Mouse (Mus musculus) CH12F3 (cell line): ENCODE measurements around the gene Irf8.
"Not testable (repeated sequence)": the region's sequence is repeated elsewhere in the genome, so short reads cannot be mapped to it uniquely, and the experiment has no call there.

Source experiments
- in situ Hi-C: fragments of 300-500 bp; cut with MboI; formaldehyde crosslinking; loops from 2 replicates; pipeline ENCODE4 v1.14.3; 2020; ENCODE audit warnings: low sequenced_read_pairs

Gene Irf8

DNA sequence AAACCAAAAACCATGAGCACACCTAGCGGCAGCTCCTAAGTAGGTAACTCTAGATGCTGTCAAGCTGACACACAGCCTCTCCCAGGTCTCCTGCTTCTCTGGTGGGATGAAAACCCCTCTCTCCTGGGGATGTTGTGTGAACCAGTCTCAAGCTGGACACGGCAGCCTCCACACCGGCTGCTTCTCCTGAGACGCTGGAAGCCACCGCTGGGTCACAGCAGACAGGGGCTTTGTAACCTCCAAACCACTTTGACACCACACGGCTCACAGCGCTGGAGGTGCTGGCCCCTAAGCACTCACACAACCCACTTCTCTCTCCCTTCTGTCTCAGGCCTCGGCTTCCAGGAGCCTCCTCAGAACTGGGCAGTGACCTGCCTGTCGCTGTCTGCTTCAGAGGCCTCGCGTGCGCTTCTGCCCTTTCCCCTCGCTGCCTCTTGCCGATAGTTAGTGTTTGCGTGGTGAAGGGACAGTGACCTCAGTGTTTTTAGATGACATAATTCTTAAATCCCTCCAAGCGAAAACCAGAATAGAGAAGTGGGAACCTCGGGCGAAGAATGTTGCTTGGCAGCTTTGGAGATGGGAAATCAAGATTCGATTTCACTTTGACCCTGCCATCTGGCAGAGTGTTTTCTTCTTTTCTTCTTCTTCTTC, 16.4 kb upstream of the Irf8 start:
- in situ Hi-C loops, result no loop called here

DNA sequence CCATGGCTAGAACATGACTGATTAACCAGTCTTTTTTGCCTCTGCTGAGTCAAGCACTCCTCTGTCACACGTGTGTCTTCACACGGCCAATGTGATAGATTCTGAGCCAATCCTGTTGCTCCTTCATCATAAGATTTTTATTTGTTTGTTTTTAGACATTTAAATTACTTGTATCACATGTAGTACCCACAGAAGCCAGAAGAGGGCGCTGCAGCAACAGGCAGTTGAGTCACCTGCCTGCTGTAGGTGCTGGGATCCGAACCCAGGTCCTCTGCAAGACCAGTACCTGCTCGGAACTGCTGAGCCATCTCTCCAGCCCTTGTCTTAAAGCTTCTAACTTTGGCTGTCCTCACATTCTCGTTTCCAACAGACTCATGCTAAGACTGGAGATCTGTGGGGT, 13.1 kb upstream of the Irf8 start:
- in situ Hi-C loops, result no loop called here

DNA sequence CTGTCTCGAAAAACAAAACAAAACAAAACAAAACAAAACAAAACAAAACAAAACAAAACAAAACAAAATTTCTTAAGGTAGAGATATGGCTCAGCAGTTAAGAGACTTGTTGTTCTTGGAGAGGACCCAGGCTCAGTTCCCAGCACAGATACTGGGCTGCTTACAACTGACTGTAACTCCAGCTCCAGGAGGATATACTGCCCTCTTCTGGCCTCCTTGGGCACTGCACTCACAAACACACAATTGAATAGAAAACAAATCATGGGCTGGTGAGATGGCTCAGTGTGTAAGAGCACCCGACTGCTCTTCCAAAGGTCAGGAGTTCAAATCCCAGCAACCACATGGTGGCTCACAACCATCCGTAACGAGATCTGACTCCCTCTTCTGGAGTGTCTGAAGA, 12.1 kb upstream of the Irf8 start:
- in situ Hi-C loops, result not testable (repeated sequence)

DNA sequence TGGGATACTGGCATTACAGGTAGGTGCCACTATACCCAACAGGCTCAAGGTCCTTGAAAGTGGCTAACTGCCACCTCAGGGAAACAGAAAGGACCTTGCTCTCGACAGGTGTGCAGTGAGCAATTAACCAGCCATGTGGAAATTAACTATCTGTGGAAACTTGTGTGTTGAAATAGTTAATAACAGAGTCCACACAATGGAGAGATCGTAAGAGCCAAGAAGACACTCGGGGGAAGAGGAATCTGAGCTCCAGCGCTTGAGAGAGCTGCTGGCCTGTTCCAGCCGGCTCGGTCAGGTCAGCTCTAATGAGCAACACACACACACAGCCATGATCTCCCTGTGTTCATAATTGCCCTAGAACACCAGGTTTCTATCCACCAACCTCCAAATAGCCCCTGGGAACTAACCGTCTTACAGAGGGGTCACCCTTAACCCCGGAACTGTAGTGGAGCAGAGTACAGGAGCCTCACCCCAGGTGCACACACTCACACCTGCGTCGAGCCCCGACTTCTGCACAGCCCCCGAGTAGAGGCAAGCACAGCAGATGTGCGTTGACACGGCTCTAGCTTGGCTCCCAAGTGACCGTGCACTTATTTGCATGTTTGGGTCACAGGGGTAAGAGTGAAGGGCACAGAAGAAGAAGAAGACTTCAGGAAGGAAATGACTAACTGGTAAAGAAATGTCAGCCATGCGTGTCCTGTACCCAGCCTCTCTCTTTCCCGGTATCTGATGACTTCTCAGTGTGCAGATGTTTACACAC, 11.2 kb upstream of the Irf8 start:
- in situ Hi-C loops, result no loop called here

DNA sequence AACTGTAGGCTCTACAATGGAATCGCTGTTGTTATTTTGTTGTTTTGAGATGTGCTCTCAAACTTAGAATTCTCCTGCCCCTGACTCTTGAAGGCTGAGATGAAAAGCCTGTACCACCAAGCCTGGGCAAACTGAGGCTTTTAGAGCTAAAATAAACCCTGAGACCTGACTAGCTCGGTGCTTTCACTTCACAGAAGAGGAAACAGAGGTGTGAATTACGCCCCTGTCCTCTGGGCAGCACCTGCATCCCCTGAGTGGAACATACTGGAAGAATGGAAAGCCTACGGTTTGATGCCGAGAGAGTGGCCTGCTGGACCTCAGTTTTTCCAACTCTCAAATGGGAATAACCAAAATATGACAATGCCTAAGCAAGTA, 10.6 kb upstream of the Irf8 start:
- in situ Hi-C loops, result no loop called here

DNA sequence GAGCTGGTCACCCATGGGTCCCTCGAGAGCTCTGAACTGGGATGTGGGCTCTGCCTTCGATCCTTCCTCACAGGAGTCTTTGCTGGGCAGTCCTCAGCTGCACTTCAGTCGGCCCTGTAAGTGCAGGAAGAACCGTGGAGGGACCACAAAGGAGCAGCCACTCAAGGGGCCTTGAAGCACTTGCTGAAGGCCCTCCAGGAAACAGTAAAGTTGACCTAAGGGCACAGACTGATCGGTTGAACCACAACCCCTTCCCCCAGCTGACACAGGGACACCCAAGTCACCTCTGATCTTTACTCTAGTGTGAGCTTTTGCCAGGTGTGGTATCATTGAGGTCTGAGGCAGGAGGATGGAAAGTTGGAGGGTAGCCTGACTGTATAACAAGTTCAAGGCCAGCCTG, 10.1 kb upstream of the Irf8 start:
- in situ Hi-C loops, result no loop called here

DNA sequence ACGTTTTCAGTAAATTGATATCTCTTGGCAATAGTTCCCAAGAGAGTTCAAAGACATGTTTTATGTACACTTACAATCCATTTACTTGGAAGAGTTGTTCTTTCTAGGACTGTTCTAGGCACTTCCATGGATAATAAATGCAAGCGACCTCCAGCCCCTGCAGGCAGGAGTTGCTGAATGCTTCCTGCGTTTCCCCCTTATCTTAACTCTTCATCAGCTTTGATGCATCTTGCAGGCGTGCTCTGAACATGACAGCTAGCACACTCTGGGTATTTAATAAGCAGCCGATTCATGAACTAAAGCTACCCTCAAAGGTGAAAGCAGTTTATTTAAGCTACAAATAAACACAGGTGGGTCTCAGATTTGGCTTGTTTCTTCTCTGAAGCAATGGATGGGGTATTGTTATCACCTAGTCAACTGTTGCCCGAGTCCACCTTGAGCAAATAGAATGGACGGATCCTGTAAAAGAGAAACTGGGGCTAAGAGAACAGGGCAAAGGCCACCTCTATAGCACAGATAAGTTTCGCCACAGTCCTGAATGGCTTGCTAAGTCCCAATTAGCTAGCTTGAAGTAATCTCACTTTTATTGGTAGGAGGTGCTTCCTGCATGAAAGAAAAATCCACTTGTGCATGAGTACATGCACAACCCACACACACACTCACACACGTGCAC, 7.5 kb upstream of the Irf8 start:
- in situ Hi-C loops, result no loop called here

DNA sequence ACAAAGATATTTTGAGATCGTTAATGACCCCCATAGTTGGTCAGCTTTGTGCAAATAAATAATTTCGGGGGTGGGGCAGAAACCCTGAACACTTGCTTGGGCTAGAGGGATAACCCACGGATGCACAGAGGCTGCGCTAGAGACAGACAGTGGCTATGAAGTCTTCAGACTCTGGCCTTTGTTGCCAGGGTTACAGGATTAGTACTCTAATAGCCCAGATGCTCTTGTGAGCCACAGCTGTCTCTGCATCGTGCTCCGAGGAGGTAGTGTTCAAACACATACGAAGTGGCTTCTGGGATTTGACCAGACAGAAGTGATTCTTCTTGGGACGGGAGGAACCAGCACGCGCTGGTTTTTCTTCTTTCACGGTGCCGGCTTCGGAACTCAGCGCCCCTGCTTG, 4.6 kb upstream of the Irf8 start:
- in situ Hi-C loops, result no loop called here

DNA sequence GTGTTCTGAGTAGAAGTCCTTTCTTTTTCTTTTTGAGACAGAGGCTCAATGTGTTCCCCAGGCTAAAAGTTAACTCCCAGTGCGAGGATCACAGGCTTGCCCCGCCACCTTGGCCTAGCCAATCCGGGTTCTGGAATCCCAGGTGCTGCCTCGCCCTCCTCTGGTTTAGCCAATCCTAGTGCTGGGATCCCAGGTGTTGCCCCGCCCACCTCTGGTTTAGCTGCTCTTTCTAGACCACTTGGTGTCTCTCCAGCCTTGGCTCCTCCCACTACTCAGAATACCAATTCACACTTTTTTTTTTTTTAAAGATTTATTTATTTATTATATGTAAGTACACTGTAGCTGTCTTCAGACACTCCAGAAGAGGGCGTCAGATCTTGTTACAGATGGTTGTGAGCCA, 4.1 kb upstream of the Irf8 start:
- in situ Hi-C loops, result no loop called here

DNA sequence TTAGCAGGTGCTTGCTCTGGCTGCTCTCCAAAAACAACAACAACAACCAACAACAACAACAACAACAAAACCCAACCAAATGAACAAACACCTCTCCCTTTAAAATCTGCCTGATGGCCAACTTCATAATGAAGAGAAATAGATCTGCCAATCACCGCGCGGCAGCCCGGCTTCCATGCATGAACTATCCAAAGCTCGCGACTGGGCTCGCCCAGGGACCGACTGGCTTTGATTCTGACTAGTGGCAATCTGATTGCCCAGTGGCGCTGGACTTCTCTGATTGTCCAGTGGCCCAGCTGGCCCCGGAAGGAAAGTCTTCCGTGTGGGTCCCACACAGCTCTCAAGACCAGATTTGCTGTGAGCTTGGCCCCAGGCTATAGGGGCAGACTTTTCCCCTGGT, 328 bp downstream of the Irf8 start:
- in situ Hi-C loops, result no loop called here

DNA sequence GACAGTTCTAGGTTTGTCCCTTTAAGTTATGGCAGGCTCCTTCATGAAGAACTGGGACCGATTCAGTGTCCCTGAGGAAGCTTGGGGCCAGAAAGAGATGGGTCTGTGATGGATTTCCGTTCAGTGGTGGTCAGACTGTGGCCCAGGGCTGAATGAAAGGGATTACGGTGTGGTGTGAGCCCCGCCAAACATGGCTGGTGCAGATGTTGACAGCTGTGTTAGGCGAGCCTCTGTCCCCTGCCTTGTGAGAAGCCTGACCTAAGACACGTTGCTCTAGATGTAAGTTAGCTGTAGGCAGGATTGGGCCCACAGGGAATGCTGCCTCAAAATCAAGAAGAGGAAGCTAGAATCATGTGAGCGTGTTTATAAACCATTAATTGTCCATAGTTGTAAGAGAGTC, 1.0 kb downstream of the Irf8 start:
- in situ Hi-C loops, result no loop called here

DNA sequence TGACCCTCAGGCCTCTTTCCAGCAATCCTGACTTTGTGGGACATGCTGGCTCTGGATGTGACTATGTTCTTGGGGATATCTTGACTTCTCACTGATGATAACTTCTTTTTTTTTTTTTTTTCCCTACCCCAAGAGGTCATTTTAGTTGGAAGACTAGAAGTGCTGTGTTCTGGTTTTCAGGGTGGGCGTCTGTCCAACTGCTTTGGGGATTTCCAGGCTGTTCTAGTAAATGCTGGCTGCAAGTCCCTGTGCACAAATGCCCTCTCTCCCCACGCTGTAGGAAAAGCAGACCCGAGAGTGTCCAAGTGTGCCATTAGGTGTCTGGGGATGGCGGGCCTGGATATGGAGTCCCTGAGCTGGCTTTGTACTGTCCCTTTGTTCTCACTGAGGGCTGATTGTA, 2.6 kb downstream of the Irf8 start:
- in situ Hi-C loops, result no loop called here

DNA sequence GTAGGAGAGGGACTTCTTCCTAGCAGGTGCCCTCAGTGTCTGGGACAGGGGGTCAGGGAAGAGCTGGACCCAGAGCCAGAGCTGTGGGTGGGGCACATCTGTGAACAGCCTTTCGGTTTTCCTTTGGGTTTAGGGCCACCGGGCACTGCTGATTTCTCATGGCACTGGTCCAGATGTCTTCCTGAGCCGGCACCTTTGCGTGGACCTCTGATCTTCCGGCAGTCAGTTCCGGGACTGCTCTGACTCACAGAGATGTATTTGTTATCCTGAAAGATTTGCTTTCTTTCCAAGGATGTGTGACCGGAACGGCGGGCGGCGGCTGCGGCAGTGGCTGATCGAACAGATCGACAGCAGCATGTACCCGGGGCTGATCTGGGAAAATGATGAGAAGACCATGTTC, 3.4 kb downstream of the Irf8 start:
- in situ Hi-C loops, result no loop called here

DNA sequence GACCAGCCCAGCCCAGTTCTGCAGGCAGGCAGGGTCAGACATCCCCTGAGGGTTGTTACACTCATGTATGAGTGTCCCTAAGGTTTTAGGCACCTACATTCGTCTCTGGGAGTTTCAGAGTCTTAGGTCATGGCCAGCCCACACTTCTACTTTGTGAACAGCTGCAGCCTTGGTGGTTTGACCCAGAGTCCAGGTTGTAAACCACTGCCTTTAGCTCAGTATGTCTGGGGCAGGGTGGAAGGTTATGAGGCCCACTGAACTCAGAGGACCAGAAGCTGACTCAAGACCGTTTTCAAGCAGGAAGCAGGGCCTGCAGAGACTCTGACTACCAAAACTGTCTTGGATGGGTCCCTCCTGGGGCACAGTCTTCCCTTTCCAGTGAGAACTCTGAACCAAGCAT, 4.4 kb downstream of the Irf8 start:
- in situ Hi-C loops, result no loop called here

DNA sequence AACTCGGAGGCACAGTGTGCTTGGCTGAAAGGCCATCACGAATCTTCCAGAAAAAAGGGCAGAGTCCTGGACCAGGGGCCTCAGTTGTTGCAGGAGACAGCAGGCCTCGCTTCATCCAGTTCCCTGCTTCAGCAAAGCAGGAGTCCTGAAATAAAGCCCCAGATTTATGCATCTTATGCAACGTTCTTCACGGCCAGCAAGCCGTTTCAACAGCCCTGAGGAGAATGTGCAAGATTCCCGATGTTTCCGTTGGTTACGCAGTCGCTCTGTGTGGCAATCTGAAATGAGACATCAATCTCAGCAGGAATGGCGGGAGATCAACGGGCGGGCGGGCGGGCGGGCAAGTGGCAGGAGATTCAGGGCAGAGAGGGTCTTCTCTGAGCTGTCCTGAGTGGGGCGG, 4.8 kb downstream of the Irf8 start:
- in situ Hi-C loops, result no loop called here

DNA sequence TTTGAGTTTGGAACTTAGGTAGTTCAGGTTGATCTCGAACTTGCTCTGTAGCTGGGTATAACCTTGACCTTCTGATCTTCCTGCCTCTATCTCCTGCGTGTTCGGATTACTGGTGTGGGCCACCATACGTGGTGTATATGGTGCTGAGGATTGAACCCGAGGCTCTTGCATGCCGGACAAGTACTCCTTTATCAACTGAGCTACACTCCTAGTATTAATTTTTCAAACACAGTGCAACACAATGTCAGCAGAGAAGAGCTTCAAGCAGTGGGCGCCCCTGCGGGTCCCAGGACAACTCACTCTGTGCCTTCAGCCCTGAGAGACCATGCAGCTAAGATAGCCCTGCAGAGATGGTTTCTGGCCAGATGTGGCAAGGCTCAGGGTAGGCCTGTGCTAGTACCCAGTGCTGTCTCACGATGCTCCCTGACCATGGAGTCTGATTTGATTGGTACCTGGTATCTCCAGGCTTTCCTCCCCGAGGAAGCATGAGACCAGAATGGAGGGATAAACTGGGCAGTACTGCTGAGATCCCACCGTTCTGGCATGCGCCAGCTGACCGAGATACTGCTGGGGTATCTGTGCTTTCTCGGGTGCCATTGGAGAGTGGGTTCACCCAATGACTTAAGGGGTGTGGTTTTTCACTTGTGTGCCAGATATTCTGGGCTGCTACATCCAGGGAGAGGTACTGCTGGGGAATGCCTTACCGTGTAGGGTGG, 5.8 kb downstream of the Irf8 start:
- in situ Hi-C loops, result no loop called here

DNA sequence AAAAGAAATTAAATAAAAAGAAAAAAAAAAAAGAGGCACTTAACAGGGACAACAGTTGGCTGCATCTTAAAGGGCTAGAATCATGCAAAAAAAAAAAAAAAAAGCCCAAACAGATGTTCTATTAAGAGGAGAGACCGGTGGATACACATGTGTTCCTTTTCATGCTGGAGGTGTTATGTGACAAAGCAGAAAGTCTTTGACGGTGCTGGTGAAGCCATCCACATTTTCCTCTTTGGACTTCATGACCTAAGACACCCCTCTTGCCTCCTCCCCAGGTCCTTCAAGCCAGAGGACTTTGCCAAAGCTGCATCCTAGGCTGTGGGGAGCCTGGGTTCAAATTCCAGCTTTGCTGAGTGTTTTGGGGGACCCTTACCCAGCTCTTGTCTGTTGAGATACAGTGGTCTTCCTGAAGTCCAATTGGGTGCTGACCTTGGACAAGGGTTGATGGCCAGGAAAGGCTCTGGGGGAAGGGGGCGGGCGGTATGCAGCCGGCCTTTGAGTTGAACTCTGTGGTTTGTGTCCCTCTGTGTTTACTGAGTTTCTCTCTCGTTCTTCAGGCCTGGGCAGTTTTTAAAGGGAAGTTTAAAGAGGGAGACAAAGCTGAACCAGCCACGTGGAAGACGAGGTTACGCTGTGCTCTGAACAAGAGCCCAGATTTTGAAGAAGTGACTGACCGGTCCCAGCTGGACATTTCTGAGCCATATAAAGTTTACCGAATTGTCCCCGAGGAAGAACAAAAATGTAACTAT, 7.2 kb downstream of the Irf8 start:
- in situ Hi-C loops, result no loop called here

DNA sequence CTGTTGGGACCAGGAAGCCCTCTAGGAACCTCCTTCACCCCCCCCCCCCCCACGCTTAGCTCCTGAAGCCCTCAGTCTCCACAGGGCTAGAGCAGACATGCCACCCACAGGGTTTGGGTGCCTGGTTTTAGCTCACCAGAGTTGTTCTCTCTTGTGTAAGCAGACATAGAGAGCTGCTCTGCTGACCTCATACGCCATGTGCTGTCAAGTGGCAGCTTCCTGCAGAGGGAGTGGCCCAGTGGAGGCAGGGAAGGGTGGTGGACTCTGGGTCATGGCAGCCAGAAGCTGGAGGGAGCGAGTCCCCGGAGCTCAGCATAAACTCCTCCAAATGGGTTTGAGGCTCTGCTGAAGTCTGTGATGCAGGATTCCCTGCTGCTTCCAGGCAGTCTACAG, 7.7 kb downstream of the Irf8 start:
- in situ Hi-C loops, result no loop called here

DNA sequence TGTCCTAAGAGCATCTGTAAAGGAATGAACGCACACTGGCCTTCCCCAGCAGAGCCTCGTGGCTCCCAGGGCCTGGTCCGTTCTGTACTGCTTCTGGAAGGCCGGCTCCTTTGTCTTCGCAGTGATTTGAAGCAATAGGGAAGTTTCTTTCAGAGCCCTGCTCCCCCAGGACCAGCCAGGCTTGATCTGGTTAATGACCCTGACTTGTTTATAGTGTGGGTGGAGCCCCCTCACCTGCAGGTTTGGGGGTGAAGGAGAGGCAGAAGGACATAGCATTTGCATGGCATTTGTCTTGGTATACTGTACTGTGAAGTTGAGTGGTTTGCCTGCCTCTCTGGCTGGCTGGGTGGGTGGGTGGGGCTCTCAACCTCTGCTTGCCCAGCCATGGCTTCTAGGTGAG, 8.3 kb downstream of the Irf8 start:
- in situ Hi-C loops, result no loop called here

DNA sequence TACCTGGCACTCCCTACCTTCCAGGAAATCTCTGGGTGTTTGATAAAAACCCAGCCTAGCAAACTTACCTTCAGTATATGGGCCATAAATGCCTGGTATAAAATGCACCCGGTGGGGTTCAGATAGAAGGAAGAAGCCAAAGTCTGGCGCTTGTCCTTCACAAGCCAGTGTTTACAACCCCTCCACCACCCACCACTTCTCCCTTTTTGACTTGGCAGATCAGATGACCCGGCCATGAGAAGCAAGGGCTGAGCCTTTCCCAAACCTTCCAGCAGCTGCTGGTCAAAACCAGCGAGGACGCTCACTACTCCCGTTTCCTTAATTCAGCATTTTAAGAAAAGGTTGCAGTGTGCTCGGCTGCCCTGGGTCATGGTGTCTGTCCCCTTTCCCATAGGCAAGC, 9.1 kb downstream of the Irf8 start:
- in situ Hi-C loops, result no loop called here
